Mouse (Mus musculus): ENCODE results near the gene Eno2. TPM values are rescaled to one million over a fixed set of nuclear protein-coding genes. Genes with fewer than 3 reads are reported as not detected.
A peak's percentile ranks its signal among the peaks of the same experiment; 100 is the strongest.
"Not testable (repeated sequence)": the region's sequence is repeated elsewhere in the genome, so short reads cannot be mapped to it uniquely, and the experiment has no call there.

The Eno2 gene
- polyA plus RNA-seq, 1 experiment from 2014 or later: 9.7 TPM

GRCm38 (mm10) chr6:124811403-124811665, 41.9 kb upstream of the Eno2 start:
- peaks cover 33% of the 10 kb centered on the region for H3K4me1 ChIP-seq
- no peak for ATAC-seq (ENCODE audit: insufficient number of reproducible peaks, insufficient read depth, low FRiP score, low TSS enrichment)

GRCm38 (mm10) chr6:124810566-124811402, 41.3 kb upstream of the Eno2 start:
- H3K4me3 ChIP-seq; ATAC-seq (ENCODE audit: insufficient number of reproducible peaks, insufficient read depth, low FRiP score, low TSS enrichment); H3K27ac ChIP-seq; H3K9ac ChIP-seq; H3K9me3 ChIP-seq; H3K27me3 ChIP-seq; H3K4me2 ChIP-seq (replicated peaks): not testable (repeated sequence)
- 88% methylated on average over 11 of the region's 11 CpGs for WGBS
- peaks cover 37% of the 10 kb centered on the region for H3K4me1 ChIP-seq
- peaks cover 29% of the 10 kb centered on the region for H3K36me3 ChIP-seq

More at GRCm38 (mm10) chr6:124811403-124811665, 41.9 kb upstream of the Eno2 start:
- WGBS: 88% methylated on average over 4 of the region's 4 CpGs
- no peak overlapping the region for H3K4me3 ChIP-seq
- no peak overlapping the region for H3K9ac ChIP-seq
- no peak overlapping the region for H3K27ac ChIP-seq
- H3K36me3 ChIP-seq: peaks cover 35% of the 10 kb centered on the region
- no peaks in the 10 kb centered on the region for H3K27me3 ChIP-seq
- no peak overlapping the region for H3K4me2 ChIP-seq (replicated peaks)
- no peaks in the 10 kb centered on the region for H3K9me3 ChIP-seq

- Histone ChIP-seq H3K4me2 (replicated peaks) (peak overlapping the region; percentile 98), H3K27ac (peak overlapping the region; percentile 91), H3K36me3 (peaks cover 21% of the 10 kb centered on the region), H3K27me3 (no peaks in the 10 kb centered on the region), H3K4me3 (peak overlapping the region; percentile 60), H3K4me1 (peaks cover 40% of the 10 kb centered on the region), H3K9ac (peak overlapping the region; percentile 74), H3K9me3 (no peaks in the 10 kb centered on the region)
- no peak for ATAC-seq (ENCODE audit: insufficient number of reproducible peaks, insufficient read depth, low FRiP score, low TSS enrichment)
- WGBS: 47% methylated on average over 14 of the region's 14 CpGs
Measured at GRCm38 (mm10) chr6:124809775-124810538, 40.5 kb upstream of the Eno2 start.

- H3K27me3 ChIP-seq: no peaks in the 10 kb centered on the region
- peak overlapping the region; percentile 91 for H3K27ac ChIP-seq
- peak overlapping the region; percentile 74 for H3K9ac ChIP-seq
- H3K4me3 ChIP-seq: peak overlapping the region; percentile 60
- ATAC-seq (ENCODE audit: insufficient number of reproducible peaks, insufficient read depth, low FRiP score, low TSS enrichment): peak; percentile 3; the same call in 1 of the 2 replicates
- peaks cover 21% of the 10 kb centered on the region for H3K36me3 ChIP-seq
- H3K4me1 ChIP-seq: peaks cover 33% of the 10 kb centered on the region
- under 1% methylated on average over 35 of the region's 35 CpGs for WGBS
- H3K4me2 ChIP-seq (replicated peaks): peak overlapping the region; percentile 98
- H3K9me3 ChIP-seq: no peaks in the 10 kb centered on the region
Measured at GRCm38 (mm10) chr6:124809052-124809774, 39.7 kb upstream of the Eno2 start.

GRCm38 (mm10) chr6:124808358-124809012, 39.0 kb upstream of the Eno2 start, which contains the start of gene Spsb2:
Spsb2 (plus strand) TSS chr6:124808661.
- ATAC-seq (ENCODE audit: insufficient number of reproducible peaks, insufficient read depth, low FRiP score, low TSS enrichment): peak; percentile 38
- no peaks in the 10 kb centered on the region for H3K27me3 ChIP-seq
- no peaks in the 10 kb centered on the region for H3K9me3 ChIP-seq
- H3K4me3 ChIP-seq: peak within 1 kb of the TSS; percentile 60
- peak within 1 kb of the TSS; percentile 74 for H3K9ac ChIP-seq
- H3K27ac ChIP-seq: peak within 1 kb of the TSS; percentile 91
- 4% methylated on average over 29 of the region's 29 CpGs for WGBS
- H3K4me2 ChIP-seq (replicated peaks): peak within 1 kb of the TSS; percentile 98
- H3K4me1 ChIP-seq: peaks cover 32% of the 10 kb centered on the region
- H3K36me3 ChIP-seq: peaks cover 21% of the 10 kb centered on the region

- Histone ChIP-seq H3K27ac (peak overlapping the region; percentile 91), H3K4me3 (peak overlapping the region; percentile 60; the same call in 1 of the 2 replicates), H3K36me3 (peaks cover 21% of the 10 kb centered on the region), H3K9ac (no peak overlapping the region), H3K27me3 (no peaks in the 10 kb centered on the region), H3K4me2 (replicated peaks) (peak overlapping the region; percentile 98), H3K9me3 (no peaks in the 10 kb centered on the region), H3K4me1 (peaks cover 31% of the 10 kb centered on the region)
- WGBS: 81% methylated on average over 6 of the region's 6 CpGs
- ATAC-seq (ENCODE audit: insufficient number of reproducible peaks, insufficient read depth, low FRiP score, low TSS enrichment): no peak
Measured at GRCm38 (mm10) chr6:124807986-124808357, 38.5 kb upstream of the Eno2 start.

- Histone ChIP-seq H3K4me2 (replicated peaks) (no peak overlapping the region), H3K36me3 (peaks cover 21% of the 10 kb centered on the region), H3K27me3 (no peaks in the 10 kb centered on the region), H3K4me1 (peaks cover 25% of the 10 kb centered on the region), H3K9me3 (no peaks in the 10 kb centered on the region), H3K27ac (no peak overlapping the region), H3K4me3 (no peak overlapping the region), H3K9ac (no peak overlapping the region)
- 79% methylated on average over 4 of the region's 4 CpGs for WGBS
- no peak for ATAC-seq (ENCODE audit: insufficient number of reproducible peaks, insufficient read depth, low FRiP score, low TSS enrichment)
Measured at GRCm38 (mm10) chr6:124807366-124807765, 37.9 kb upstream of the Eno2 start.

- Histone ChIP-seq H3K36me3 (peaks cover 13% of the 10 kb centered on the region), H3K9ac (no peak overlapping the region), H3K4me2 (replicated peaks) (peak overlapping the region; percentile 74), H3K9me3 (no peaks in the 10 kb centered on the region), H3K27ac (peak overlapping the region; percentile 89), H3K4me1 (peaks cover 20% of the 10 kb centered on the region), H3K27me3 (no peaks in the 10 kb centered on the region), H3K4me3 (peak overlapping the region; percentile 44)
- no peak for ATAC-seq (ENCODE audit: insufficient number of reproducible peaks, insufficient read depth, low FRiP score, low TSS enrichment)
- WGBS: 76% methylated on average over 7 of the region's 7 CpGs
Measured at GRCm38 (mm10) chr6:124806446-124807140, 37.1 kb upstream of the Eno2 start.

GRCm38 (mm10) chr6:124805341-124806321, 36.2 kb upstream of the Eno2 start:
- Histone ChIP-seq H3K9me3 (no peaks in the 10 kb centered on the region), H3K9ac (peak overlapping the region; percentile 50), H3K4me1 (peaks cover 20% of the 10 kb centered on the region), H3K27ac (peak overlapping the region; percentile 89), H3K4me3 (peak overlapping the region; percentile 44), H3K4me2 (replicated peaks) (peak overlapping the region; percentile 74), H3K27me3 (no peaks in the 10 kb centered on the region), H3K36me3 (peaks cover 6% of the 10 kb centered on the region)
- WGBS: 1% methylated on average over 34 of the region's 34 CpGs
- peak; percentile 67 for ATAC-seq (ENCODE audit: insufficient number of reproducible peaks, insufficient read depth, low FRiP score, low TSS enrichment)

GRCm38 (mm10) chr6:124804341-124804740, 34.9 kb upstream of the Eno2 start:
- no peaks in the 10 kb centered on the region for H3K27me3 ChIP-seq
- H3K9me3 ChIP-seq: no peaks in the 10 kb centered on the region
- H3K4me1 ChIP-seq: peaks cover 9% of the 10 kb centered on the region; the same call in 1 of the 2 replicates
- no peak overlapping the region for H3K9ac ChIP-seq
- 86% methylated on average over 3 of the region's 3 CpGs for WGBS
- no peak overlapping the region for H3K27ac ChIP-seq
- no peak for ATAC-seq (ENCODE audit: insufficient number of reproducible peaks, insufficient read depth, low FRiP score, low TSS enrichment)
- H3K36me3 ChIP-seq: no peaks in the 10 kb centered on the region
- no peak overlapping the region for H3K4me2 ChIP-seq (replicated peaks)
- no peak overlapping the region for H3K4me3 ChIP-seq
